Mouse (Mus musculus): Measurements from ENCODE around the gene Isg20.

Gene Isg20

DNA sequence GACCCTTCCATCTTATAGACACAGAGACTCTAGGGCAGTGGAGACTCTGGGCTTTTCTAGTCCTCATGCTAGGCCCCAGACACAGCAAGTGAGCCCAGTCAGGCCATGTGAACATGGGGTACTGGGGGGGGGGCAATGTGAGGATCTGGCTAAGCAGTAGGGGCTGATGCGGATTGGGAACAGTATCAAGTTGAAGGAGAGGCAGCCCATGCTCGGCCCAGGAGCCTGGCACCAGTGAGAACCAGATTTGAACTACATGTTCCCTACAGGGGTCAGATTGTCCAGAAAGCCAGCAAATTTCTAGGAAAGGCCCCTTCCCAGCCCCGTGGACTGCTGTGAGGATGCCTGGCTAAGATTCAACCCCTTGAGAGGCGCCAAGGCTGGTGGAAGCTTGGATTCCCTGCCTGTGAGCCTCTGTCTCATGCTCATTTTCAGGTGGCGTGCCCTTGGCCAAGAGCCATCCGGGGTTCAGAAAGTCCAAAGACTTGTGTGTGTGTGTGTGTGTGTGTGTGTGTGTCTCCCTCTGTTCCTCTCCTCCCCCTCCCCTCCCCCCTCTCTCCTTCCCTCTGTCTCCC is 45.4 kb downstream of the Isg20 start:
- no peak for DNase-seq (ENCODE audit: low spot score)

- DNase-seq (ENCODE audit: low spot score): no peak
Observed at GRCm38 (mm10) chr7:78963891-78964290, 50.7 kb downstream of the Isg20 start.

Measured in T-cell, adult 2 months (primary cell).